Mouse (Mus musculus) spleen, postnatal 36 days (tissue): ENCODE measurements around the gene Ptger4.

Experiments
- DNase-seq, 2 experiments: peaks; one replicate each; pipeline ENCODE4 v3.0.0; 2022; ENCODE audit warnings: low spot score in 2 of 2, mixed read lengths in 1 of 2

Ptger4 gene

GRCm38 (mm10) chr15:5238553-5238952, 5.4 kb downstream of the Ptger4 start:
- DNase-seq = no peak

- no peak for DNase-seq
Measured at GRCm38 (mm10) chr15:5238073-5238472, 5.9 kb downstream of the Ptger4 start.

- peak; percentile 53 to 57 for DNase-seq
Measured at GRCm38 (mm10) chr15:5237012-5237660, 6.9 kb downstream of the Ptger4 start.

- DNase-seq = peak; percentile 72 to 75
Measured at GRCm38 (mm10) chr15:5236538-5236937, 7.4 kb downstream of the Ptger4 start.

- DNase-seq = no peak
Measured at GRCm38 (mm10) chr15:5235527-5235926, 8.5 kb downstream of the Ptger4 start.

- no peak for DNase-seq
Measured at GRCm38 (mm10) chr15:5234659-5235058, 9.3 kb downstream of the Ptger4 start.

- DNase-seq = peak; percentile 30 to 41
Measured at GRCm38 (mm10) chr15:5230746-5231145, 13.2 kb downstream of the Ptger4 start.

- no peak for DNase-seq
Measured at GRCm38 (mm10) chr15:5220491-5220890, 23.5 kb downstream of the Ptger4 start.

GRCm38 (mm10) chr15:5209116-5209515, 34.9 kb downstream of the Ptger4 start:
- DNase-seq = no peak

GRCm38 (mm10) chr15:5205222-5205621, 38.8 kb downstream of the Ptger4 start:
- no peak for DNase-seq

GRCm38 (mm10) chr15:5196691-5197090, 47.3 kb downstream of the Ptger4 start:
- no peak for DNase-seq

- DNase-seq = no peak
Measured at GRCm38 (mm10) chr15:5195987-5196514, 47.9 kb downstream of the Ptger4 start.

GRCm38 (mm10) chr15:5194931-5195330, 49.1 kb downstream of the Ptger4 start:
- no peak for DNase-seq

- DNase-seq = no peak
Measured at GRCm38 (mm10) chr15:5194446-5194845, 49.5 kb downstream of the Ptger4 start.

- DNase-seq = no peak
Measured at GRCm38 (mm10) chr15:5193833-5194232, 50.2 kb downstream of the Ptger4 start.

GRCm38 (mm10) chr15:5189504-5190093, 54.4 kb downstream of the Ptger4 start:
- DNase-seq = no peak

- peak; percentile 31 to 38 for DNase-seq
Measured at GRCm38 (mm10) chr15:5188029-5188428, 56.0 kb downstream of the Ptger4 start.

- no peak for DNase-seq
Measured at GRCm38 (mm10) chr15:5187116-5187515, 56.9 kb downstream of the Ptger4 start.

GRCm38 (mm10) chr15:5186293-5186675, 57.7 kb downstream of the Ptger4 start:
- DNase-seq = no peak

- peak; percentile 75 to 80 for DNase-seq
Measured at GRCm38 (mm10) chr15:5185366-5186292, 58.4 kb downstream of the Ptger4 start, which contains the start of gene Ttc33. Gene Ttc33 (plus strand): TSS chr15:5185525.

GRCm38 (mm10) chr15:5184668-5185330, 59.2 kb downstream of the Ptger4 start:
- DNase-seq = peak in 1 of 2 experiments; percentile 20
